Mouse (Mus musculus): Measurements from ENCODE around the gene Tmem158. TPM values are rescaled to one million over a fixed set of nuclear protein-coding genes. Genes with fewer than 3 reads are reported as not detected.

Gene Tmem158
- polyA plus RNA-seq, 1 experiment from 2014 or later, result 5.1 TPM

- ATAC-seq (no peak), DNase-seq (ENCODE audit: low read depth, low spot score) (no peak)
- ChIA-PET POLR2A (interaction anchor here (1.0 kb wide), 1 partner anchor 67 kb away, joined by 4 read pairs; no protein-coding TSS in a partner anchor), CTCF (interaction anchor here (1.0 kb wide), 1 partner anchor 17 kb away, joined by 4 read pairs; no protein-coding TSS in a partner anchor)
- in situ Hi-C loops (cut with MboI; ENCODE audit: low pct_unique_long_range_greater_than_20kb), result loop anchor here (25.0 kb wide), 1 partner anchor 598 kb away; no protein-coding TSS in a partner anchor
- H3K27me3 ChIP-seq, result no peaks in the 10 kb centered on the region
- no peak for TF ChIP-seq CTCF (IDR thresholded peaks at IDR 0.05)
Observed at GRCm38 (mm10) chr9:123235621-123236020, 24.9 kb downstream of the Tmem158 start.

GRCm38 (mm10) chr9:123229826-123230225, 30.7 kb downstream of the Tmem158 start:
- no peak for DNase-seq (ENCODE audit: low read depth, low spot score)
- in situ Hi-C loops (cut with MboI; ENCODE audit: low pct_unique_long_range_greater_than_20kb), result loop anchor here (25.0 kb wide), 1 partner anchor 593 kb away; no protein-coding TSS in a partner anchor
- ATAC-seq, result no peak
- ChIA-PET POLR2A (no interaction called here), CTCF (no interaction called here)
- no peaks in the 10 kb centered on the region for H3K27me3 ChIP-seq
- no peak for TF ChIP-seq CTCF (IDR thresholded peaks at IDR 0.05)

GRCm38 (mm10) chr9:123228671-123229070, 31.9 kb downstream of the Tmem158 start:
- no peak for TF ChIP-seq CTCF (IDR thresholded peaks at IDR 0.05)
- no peaks in the 10 kb centered on the region for H3K27me3 ChIP-seq
- no peak for ATAC-seq
- ChIA-PET CTCF (no interaction called here), POLR2A (no interaction called here)
- in situ Hi-C loops (cut with MboI; ENCODE audit: low pct_unique_long_range_greater_than_20kb), result loop anchor here (25.0 kb wide), 1 partner anchor 591 kb away; no protein-coding TSS in a partner anchor
- DNase-seq (ENCODE audit: low read depth, low spot score), result no peak

- no peak for TF ChIP-seq CTCF (IDR thresholded peaks at IDR 0.05)
- ATAC-seq (no peak), DNase-seq (ENCODE audit: low read depth, low spot score) (no peak)
- ChIA-PET CTCF (interaction anchor here (1.0 kb wide), 1 partner anchor 14 kb away, joined by 3 read pairs; no protein-coding TSS in a partner anchor), POLR2A (interaction anchor here (0.6 kb wide), 1 partner anchor 206 kb away, joined by 3 read pairs; no protein-coding TSS in a partner anchor)
- no peaks in the 10 kb centered on the region for H3K27me3 ChIP-seq
- in situ Hi-C loops (cut with MboI; ENCODE audit: low pct_unique_long_range_greater_than_20kb), result loop anchor here (25.0 kb wide), 1 partner anchor 590 kb away; no protein-coding TSS in a partner anchor
Observed at GRCm38 (mm10) chr9:123227106-123227750, 33.3 kb downstream of the Tmem158 start.

- DNase-seq (ENCODE audit: low read depth, low spot score), result no peak
- ChIA-PET POLR2A (interaction anchor here (0.7 kb wide), 1 partner anchor 19 kb away, joined by 3 read pairs; no protein-coding TSS in a partner anchor), CTCF (no interaction called here)
- H3K27me3 ChIP-seq, result no peaks in the 10 kb centered on the region
- in situ Hi-C loops (cut with MboI; ENCODE audit: low pct_unique_long_range_greater_than_20kb), result loop anchor here (25.0 kb wide), 1 partner anchor 588 kb away; no protein-coding TSS in a partner anchor
- ATAC-seq, result peak; percentile 69
- TF ChIP-seq CTCF (IDR thresholded peaks at IDR 0.05), result no peak
Observed at GRCm38 (mm10) chr9:123224863-123225431, 35.6 kb downstream of the Tmem158 start.

GRCm38 (mm10) chr9:123219826-123220225, 40.7 kb downstream of the Tmem158 start:
- ATAC-seq (no peak), DNase-seq (ENCODE audit: low read depth, low spot score) (no peak)
- no peaks in the 10 kb centered on the region for H3K27me3 ChIP-seq
- ChIA-PET CTCF (no interaction called here), POLR2A (no interaction called here)
- no peak for TF ChIP-seq CTCF (IDR thresholded peaks at IDR 0.05)
- in situ Hi-C loops (cut with MboI; ENCODE audit: low pct_unique_long_range_greater_than_20kb), result no loop called here

GRCm38 (mm10) chr9:123215621-123216440, 44.7 kb downstream of the Tmem158 start, which contains the start of gene Cdcp1:
Gene Cdcp1, minus strand, starts transcription at chr9:123216038.
- no peak for DNase-seq (ENCODE audit: low read depth, low spot score)
- H3K27me3 ChIP-seq, result no peaks in the 10 kb centered on the region
- POLR2A ChIA-PET, result interaction anchor here (0.5 to 0.6 kb wide), 2 partner anchors 11 to 221 kb away, joined by 3 read pairs; no protein-coding TSS in a partner anchor
- in situ Hi-C loops (cut with MboI; ENCODE audit: low pct_unique_long_range_greater_than_20kb), result no loop called here
- ATAC-seq, result no peak
- no peak for TF ChIP-seq CTCF (IDR thresholded peaks at IDR 0.05)
- CTCF ChIA-PET, result no interaction called here

- ChIA-PET CTCF (no interaction called here), POLR2A (no interaction called here)
- DNase-seq (ENCODE audit: low read depth, low spot score), result no peak
- no peak for ATAC-seq
- no peak for TF ChIP-seq CTCF (IDR thresholded peaks at IDR 0.05)
- in situ Hi-C loops (cut with MboI; ENCODE audit: low pct_unique_long_range_greater_than_20kb), result no loop called here
- H3K27me3 ChIP-seq, result no peaks in the 10 kb centered on the region
Observed at GRCm38 (mm10) chr9:123213371-123213770, 47.2 kb downstream of the Tmem158 start.

Other genes starting within 250 kb of the Tmem158 start
- gene Tmem42, start 239.4 kb downstream of the Tmem158 start, polyA plus RNA-seq (2021), result 8.2 TPM
- gene Tgm4, start 226.0 kb downstream of the Tmem158 start, polyA plus RNA-seq (2021), result 0.74 TPM
- 48.3 TPM for gene Zdhhc3, start 147.6 kb downstream of the Tmem158 start, polyA plus RNA-seq (2021)
- 53.2 TPM for gene Exosc7, start 147.5 kb downstream of the Tmem158 start, polyA plus RNA-seq (2021)
- gene Clec3b, start 109.8 kb downstream of the Tmem158 start, polyA plus RNA-seq (2021), result not detected
- not detected for gene Cdcp1, start 44.7 kb downstream of the Tmem158 start, polyA plus RNA-seq (2021)
- gene Lars2, start 106.2 kb upstream of the Tmem158 start, polyA plus RNA-seq (2021), result 679 TPM
- gene Limd1, start 217.9 kb upstream of the Tmem158 start, polyA plus RNA-seq (2021), result 51.9 TPM